Mouse (Mus musculus): ENCODE data around the gene Leo1.
A peak's percentile ranks its signal among the peaks of the same experiment; 100 is the strongest.
"Not testable (repeated sequence)": the region's sequence is repeated elsewhere in the genome, so short reads cannot be mapped to it uniquely, and the experiment has no call there.

- not testable (repeated sequence) for TF ChIP-seq MAZ (IDR thresholded peaks at IDR 0.05; ENCODE audit: low read depth, low read length); MYC (IDR thresholded peaks at IDR 0.05; ENCODE audit: low read depth, low read length); ETS1 (conservative IDR thresholded peaks at IDR 0.05; ENCODE audit: low read depth, low read length); BHLHE40 (IDR thresholded peaks at IDR 0.05; ENCODE audit: low read depth, low read length); TBP (conservative IDR thresholded peaks at IDR 0.05; ENCODE audit: low read depth, low read length); MEF2A (IDR thresholded peaks at IDR 0.05; ENCODE audit: borderline replicate concordance, low read depth, low read length)
- peak in 1 of 2 experiments; percentile 27; a peak in 1 of 4 replicates for TF ChIP-seq CTCF (conservative IDR thresholded peaks at IDR 0.05 in 1 of 2, IDR thresholded peaks at IDR 0.05 in 1 of 2; ENCODE audit: low read depth in 2 of 2, low read length in 2 of 2)
Measured at GRCm38 (mm10) chr9:75446574-75446973, 5.2 kb downstream of the Leo1 start.
